Mouse (Mus musculus) cerebellum, adult 11 months (tissue): ENCODE data around the gene Acad10.
"Not testable (repeated sequence)": the region's sequence is repeated elsewhere in the genome, so short reads cannot be mapped to it uniquely, and the experiment has no call there.

Source experiments
- DNase-seq: peaks from one replicate; pipeline ENCODE4 v3.0.0; 2022

Gene Acad10

DNA sequence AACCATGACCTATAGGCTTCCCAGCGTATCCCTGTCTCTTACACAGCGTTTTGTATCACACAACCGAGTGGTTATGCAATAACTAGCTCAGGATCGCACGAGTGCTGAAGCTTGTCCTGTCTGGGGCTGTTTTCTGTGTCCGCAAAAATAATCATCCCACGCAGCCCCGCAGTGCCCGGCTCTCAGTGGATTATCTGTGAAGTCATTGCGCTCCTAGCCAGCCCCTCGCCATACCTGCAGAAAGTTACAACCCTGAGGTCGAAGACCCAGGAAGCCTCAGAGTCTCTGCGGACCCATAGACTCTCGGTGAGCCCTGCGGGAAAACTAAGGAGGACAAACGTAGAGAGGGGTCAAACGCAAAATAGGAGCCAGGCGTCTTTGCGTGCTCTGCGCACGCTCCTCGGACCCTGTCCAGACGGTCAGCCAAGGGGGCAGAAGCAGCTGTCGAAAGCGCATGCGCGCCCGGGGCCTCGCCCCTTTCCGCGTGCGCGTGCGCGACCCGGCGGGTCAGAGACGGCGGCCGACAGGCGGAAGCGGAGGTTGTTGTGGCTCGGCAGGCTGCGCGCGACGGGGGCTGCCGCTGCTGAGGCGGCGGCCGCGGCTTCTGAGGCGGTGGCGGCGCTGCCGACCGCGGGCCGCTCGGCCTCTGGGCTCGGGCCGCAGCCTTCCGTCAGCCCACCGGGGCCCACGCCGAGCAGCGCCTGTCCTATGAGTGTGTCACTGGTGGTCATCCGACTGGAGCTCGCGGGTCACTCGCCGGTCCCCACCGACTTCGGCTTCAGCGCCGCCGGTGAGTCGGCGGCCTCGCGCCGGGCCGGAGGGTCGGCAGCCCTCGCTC lies at the start of gene Acad10, which contains the start of gene Brap:
Gene Acad10 (minus strand): TSS at position 456 of the 838 bp plus-strand sequence.
Gene Brap (plus strand): TSS at position 505 of the 838 bp plus-strand sequence.
- peak; percentile 97 for DNase-seq

DNA sequence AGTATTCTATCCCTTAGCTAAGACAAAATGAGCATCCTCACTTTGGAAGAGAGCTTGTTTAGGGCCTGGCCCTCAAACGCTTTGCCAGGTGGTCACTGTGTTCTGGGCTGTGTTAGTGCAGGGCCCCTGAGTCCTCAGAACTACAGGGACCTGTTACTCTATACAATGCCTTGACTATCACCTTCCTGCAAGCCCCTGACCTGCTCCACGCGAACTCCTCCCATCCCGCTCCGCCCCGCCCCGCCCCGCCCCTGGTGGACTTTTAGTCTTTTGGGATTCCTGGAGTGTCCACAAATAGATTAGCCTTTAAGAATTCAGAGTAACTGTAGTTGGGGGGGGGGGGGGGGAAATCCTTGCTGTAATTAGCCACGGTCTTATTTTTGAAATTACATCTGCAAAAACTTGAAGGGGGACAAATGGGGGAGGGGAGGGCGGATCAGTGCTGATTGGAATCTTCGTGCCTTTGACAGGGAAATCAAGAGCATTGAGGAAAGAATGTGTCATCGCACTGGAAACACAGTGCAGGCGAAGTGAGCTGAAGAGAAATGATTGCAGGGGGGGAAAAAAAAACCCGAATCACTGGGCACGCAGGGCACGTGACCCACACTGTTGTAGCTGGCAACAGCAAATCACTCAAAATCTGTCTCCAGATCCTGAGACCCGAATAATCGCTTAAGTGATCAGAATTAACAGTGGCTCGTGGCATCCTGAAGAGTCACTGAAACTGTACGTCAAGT lies 44.4 kb upstream of the Acad10 start:
- no peak for DNase-seq

DNA sequence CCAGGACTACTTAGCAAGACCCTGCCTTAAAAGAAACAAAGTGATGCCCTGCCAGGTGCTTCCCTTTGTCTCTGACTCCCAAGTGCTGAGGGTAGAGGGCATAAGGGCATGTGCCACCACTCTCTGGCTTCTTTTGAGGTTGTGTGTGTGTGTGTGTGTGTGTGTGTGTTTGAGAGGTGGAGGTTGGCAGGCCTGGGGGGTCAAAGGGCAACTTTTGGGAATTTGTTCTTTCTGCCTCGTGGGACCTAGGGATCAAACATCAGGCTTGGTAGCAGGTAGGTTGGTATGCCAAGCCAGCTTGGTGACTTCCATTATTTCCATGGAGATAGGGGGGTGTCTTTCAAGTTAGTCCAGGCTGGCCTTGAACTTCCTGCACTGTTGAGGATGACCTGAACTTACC lies 43.0 kb upstream of the Acad10 start:
- no peak for DNase-seq

DNA sequence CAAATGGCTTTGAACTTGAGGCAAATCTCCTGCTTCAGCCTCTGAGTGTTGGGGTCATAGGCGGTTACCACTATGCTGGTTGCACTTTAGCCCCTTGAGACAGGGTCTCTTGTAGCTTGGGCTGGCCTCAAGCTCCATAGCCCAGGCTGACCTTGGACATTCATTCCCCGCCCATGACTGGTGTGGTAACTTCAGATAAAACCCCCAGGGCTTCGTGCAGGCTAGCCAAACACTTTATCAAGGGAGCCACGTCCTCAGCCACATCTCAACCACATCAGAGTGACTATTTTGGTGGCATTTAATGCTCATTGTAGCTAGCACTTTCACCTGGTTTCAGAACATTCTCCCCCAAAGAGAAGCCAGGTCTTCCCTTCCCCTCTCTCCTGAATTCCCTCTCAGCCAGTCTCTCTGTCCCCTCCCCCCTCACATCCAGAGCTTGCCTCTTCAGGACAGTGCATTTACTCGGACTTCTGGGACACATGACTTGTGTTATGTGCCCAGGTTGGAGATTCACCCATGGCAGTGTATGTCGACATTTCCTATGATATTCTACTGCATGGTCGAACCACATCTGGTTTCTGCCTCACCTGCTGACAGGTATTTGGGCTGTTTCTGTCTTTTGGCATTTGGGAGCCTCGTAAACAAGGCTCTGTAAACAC lies 40.9 kb upstream of the Acad10 start:
- no peak for DNase-seq

DNA sequence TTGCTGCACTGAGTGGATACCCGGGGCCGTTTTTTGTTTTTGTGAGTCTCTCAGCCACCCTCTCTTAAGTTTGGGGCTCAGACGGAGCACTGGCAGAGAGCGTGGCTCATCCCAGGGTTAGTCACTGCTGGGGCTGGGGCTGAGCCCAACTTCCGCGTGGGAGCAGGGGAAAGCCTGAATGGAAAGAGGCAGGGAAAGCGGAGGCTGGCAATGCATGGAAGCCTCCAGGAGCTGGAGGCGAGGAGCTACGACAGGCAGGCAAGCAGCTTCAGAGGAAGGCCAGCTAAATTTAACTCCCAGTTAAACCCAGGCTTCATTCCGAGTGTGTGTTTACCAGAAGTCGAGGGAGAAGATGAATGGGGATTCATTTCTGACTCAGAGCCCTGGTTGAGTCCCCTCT lies 40.2 kb upstream of the Acad10 start:
- no peak for DNase-seq

DNA sequence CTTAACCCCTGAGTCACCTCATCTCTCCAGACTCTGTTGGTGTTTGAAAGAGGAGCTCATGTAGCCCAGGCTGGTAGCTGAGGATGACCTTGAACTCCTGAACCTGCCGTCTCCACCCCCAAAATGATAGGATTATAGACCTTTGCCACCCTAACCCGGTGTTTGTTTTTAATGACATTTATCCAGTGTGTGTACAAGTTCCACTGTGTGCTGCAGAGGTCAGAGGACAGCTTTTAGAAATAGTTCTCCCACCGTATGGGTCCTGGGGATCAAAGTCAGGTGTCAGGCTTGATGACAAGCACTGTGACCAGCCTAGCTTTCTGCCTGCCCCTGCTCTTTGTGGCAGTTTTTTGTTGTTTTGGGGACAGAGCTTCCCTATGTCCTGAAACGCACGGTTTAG lies 39.6 kb upstream of the Acad10 start:
- DNase-seq: no peak

DNA sequence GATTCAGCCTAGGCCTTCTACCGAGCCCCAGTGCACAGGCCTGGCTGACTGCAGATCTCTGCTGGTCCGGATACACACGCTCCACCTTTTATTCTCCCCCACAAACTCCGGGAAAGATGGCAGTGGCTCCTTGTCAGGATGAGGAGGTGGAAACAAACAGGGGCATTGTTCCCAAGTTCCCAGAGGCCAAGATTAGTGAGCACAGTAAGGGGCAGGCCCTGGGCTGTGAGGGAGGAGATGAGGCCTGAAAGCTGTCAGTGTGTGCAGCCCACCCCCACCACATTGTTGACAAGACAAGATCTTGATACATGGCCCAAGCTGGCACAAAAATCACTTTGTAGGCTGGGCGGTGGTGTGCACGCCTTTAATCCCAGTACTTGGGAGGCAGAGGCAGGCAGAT lies 36.4 kb upstream of the Acad10 start:
- DNase-seq: no peak

DNA sequence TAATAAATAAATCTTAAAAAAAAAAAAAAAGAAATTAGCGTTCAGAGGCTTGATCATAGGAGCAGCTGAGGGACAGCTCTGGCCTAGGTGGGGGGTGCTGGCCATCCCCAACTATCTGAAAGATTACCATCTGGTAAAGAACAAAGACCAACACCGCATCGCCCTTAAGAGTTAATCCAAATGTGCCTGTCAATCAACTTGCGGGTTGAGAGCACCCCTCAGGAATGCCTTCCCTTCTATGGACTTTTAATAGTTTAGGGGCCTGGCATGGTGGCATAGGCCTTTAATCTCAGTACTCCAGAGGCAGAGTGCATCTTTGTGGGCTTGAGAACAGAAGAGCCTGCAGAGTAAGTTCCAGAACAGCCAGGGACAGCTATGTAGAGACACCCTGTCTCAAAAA lies 32.6 kb upstream of the Acad10 start:
- no peak for DNase-seq

DNA sequence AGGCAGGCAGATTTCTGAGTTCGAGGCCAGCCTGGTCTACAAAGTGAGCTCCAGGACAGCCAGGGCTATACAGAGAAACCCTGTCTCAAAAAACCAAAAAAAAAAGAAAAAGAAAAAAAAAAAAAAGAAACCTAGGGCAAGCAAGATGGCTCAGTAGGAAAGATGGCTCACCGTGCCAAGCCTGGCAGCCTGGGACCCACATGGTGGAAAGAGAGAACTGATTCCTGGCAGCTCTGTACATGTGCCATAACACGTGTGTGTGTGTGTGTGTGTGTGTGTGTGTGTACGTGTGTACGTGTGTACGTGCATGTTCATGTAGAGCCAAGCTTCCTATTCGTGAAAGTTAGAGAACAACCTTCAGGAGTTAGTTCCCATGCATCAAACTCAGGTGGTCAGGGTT lies 31.1 kb upstream of the Acad10 start:
- DNase-seq: not testable (repeated sequence)

DNA sequence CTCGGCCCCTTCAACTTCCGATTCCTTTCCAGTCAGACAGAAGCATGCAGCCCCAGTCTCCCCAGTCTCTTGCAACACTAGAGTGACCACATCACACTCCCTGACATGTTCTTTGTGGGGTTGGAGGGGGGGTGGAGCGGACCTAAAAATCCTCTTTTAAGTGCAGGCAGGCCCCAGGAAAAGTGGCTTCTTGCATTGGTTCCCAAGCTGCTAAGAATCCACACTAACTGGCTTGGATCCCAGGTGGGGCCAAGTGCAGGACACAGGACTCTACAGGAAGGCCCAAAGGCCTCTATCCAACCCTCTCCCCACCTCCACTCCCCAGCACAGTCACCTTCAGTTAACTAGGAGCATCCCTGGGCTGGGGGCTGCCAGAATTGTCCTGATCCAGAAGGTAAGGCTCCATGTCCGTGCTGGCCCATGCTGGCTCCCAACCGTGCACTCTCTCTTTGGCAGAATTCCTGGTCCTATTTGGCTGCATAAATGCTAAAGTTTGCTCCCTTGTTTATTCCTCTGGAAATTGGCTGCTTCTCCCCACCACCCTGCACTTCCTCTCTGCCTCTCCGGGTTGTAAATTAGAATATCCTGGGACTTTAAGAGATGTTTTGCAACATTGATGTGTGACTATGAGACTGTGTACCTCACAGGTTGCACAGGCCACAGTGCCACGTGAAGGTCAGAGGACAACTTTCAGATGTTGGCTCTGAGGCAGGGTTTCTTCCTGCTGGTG lies 30.3 kb upstream of the Acad10 start:
- DNase-seq: peak; percentile 22

DNA sequence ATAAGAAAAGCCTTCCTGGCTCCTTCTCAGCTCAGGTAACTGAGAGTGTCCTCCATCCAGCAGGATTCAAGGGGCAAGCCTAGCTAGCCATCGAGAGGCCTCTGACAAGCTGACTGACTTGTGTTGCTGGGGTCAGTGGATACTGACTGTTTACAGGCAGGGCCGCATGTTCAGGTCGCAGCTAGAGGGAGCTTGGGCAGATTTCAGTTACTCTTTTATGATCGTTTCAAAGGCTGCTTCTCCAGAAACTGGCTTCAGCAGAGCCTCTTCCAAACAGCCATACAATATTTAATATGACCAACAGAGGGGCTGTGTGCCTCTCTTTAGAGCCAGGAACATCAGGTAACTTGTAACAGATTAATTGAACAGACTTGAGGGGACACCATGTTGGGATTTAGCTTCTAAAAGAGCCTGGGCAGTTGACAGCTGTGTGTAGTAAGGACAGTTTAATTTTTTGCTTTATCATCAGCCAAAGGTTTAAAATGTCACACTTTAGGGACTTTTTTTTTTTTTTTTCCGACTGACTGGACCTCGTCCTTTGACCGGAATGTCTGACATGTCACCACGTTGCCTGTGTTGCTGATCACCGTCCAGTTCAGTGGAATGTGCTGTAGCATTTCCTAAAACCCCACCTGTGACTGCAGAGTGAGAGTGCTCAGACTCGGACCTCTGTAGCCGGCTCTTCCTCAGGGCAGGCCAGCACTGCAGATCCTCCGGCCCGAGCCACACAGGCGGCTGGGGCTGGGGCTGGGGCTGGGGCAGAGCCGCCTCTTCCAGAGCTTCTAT lies 26.0 kb upstream of the Acad10 start:
- DNase-seq: no peak

DNA sequence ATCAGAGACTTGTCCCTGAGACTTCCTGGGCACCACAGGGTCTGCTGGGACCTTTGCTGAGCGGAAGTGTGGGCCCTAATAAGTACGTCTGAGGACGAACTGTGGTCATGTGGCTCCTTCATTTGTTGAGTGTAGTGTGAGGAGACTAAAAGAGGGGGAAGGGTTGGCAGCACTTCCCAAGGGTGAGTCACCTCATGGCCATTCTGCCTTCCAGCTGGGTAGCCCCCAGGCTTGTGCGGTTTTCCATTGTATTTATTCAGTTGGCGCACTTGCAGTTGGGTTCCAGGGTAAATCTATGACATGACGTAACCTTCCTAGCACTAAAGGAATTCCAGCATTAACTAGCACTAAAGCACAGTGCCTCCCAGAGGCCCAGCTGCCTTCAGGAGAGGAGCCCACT lies 25.2 kb upstream of the Acad10 start:
- no peak for DNase-seq

DNA sequence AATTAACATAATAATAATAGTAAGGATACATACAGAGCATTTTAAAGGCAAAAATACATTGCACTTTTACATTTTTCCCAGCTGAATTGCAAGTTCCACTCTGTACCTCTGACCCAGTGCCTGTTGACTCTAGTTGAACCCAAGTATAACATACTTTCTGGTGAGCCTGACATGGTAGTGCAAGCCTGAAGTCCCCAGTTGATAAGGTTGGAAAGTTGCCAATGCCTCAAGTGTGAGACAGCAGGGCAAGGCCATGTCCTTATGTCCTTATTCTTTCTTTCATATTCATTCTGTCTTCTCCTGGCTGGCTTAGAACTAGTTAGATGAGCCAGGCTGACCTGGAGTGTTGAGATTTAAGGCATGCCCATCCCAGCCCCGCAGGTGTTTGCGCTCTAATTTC lies 21.9 kb upstream of the Acad10 start:
- no peak for DNase-seq

DNA sequence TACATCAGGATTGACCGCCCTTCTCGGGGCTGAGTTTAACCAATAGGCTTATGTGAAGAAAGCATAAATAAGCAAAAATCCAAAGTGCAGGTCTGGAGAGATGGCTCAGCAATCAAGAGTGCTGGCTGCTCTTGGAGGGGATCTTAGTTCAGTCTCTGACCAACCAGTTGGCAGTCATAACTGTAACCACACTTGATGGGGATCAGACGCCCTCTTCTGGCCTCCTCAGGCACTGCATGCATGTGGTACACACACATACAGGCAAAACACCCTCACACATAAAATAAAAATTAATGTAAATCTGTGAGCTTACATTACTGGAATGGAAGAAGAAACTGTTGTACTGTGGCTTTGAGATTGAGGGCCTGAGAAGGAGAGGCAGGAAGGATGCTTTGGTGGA lies 10.1 kb upstream of the Acad10 start:
- DNase-seq: no peak

DNA sequence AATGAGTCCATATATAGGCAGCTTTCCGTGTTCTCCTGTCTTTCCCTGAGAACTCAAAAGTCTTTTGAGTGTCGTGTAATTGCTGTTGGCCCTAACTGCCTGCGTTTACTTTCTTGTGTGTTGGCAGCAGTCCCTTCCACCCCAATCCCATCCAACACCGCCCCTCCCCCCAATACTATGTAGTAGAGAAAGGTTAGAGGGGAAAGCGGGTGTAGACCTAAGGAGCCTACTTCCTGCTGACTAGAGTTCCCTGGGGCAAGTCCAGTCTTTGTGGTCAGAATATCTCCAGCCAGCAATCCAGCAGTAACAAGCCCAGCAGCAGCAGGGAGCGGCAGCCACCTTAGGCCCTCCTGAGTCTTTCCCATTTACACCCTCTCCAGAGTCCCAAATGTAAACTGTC lies 8.1 kb upstream of the Acad10 start:
- no peak for DNase-seq

DNA sequence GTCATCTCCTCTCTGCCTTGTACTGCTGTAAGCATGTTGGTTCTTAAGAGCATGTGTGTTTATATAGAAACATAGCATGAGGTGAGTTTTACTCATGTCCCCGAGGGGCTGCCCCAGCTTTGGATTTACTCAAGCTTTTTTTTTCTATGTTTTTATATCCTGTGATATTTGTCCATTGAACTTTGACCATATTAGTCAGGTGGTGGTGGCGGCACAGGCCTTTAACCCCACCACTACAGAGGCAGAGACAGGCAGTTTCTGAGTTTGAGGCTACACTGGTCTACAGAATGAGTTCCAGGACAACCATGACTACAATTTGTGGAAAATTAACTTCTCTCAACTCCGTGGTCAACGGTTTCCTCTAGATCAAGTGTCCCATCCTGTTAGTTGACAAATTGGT lies 6.8 kb upstream of the Acad10 start:
- DNase-seq: no peak

DNA sequence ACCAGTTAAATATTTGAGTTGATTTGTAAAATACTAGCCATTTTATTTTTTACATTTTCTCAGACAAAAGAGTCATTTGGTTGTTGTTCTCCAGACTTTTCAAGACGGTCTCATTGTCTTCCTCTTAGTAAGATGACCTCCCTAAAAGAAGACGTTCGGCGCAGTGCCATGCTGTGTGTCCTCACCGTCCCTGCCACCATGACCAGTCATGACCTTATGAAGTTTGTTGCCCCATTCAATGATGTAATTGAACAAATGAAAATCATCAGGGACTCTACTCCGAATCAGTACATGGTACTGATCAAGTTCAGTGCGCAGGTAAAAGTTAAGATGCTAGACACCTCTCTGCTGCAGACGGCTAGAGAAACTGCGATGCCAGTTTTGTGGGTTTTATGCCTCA lies 4.7 kb upstream of the Acad10 start:
- DNase-seq: no peak

DNA sequence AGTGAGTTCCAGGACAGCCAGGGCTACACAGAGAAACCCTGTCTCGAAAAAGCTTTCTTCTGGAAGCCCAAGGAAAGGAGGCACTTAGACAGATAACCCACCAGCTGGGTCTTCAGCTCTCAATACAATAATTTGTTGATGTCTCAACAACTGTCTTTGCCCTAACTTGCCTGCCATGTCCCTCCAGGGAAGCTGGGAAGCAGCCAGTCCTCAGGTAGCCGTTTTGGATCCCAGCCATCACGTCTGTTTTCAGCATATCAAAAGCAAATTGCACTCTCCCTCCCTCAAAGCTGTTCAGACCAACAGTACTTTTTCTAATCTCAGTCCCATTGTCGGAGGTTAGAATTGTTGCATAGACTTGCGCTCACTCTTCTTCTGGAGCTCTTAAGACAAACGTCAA lies 3.8 kb upstream of the Acad10 start:
- DNase-seq: peak; percentile 32

DNA sequence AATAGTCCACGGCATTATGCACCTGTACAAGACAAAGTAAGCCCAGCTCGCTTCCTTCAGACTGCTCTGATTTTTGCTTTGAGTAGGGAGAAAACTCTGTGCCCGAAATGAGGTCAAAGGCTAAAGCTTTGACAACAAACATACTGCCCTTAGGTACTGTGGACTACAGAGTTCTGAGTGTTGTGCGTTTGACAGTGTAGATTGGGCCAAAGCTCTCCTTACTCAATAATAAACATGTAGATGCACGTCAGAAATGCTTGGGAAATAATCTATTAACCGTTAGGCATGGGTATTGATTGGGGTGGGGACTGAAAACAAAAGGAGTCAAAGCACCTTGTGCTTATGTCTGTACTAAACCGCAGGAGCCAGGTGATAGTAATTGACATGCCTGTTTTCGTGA lies 3.1 kb upstream of the Acad10 start:
- DNase-seq: no peak

DNA sequence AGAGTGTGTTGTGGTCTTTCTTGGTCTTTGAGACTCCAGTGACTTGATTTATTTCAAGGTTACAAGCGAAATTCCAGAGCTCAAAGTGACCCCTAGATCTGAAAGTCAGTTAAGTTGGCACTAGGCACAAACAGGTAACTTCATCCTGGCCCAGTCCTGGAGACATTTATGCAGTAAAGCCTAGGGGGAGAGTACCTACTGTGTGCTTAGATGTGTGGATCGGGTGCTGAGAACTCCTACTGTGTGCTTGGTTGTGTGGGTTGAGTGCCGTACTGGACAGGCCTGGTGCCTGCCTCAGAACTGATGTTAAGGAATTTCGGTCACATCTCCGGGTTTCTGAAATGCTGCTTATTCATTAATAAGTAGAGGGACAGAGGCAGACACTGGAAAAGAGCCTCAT lies 1.2 kb upstream of the Acad10 start:
- no peak for DNase-seq

DNA sequence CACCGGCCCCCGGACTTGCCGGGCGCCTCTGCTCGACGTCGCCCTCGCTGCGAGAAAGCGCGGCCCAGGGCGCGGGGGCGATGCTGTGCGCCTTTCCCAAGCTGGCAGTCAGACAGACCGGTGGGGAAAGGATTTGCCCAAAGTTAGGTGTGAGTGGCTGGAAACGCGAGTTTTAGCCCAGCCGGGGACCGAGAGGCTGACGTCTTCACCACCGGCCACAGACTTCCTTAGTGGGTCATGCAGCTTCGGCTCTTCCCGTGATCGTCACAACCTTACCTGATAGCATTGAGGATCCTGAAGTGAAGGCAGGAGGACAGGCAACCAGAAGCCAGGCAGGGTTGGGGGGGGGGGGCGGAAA lies 562 bp upstream of the Acad10 start:
- no peak for DNase-seq

DNA sequence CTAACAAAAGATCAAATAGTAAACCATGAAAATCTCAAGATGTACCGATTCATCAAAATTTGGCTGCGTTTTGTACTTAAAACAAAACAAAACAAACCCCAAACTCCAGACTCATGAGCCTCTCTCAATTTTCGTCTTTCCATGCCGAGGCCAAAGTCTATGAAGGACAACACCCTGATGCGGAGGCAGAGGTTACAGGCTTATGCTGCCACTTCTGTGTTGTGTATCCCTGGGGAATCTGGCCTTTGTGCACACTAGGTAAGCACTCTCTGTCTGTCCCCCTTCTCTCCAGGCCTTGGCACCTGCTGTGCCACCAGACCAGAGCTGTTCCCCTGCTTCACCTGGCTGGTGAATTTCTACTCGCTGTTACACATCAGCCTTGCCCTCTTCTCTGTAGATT lies 2.7 kb downstream of the Acad10 start:
- DNase-seq: not testable (repeated sequence)
